Mouse (Mus musculus) stomach, postnatal 0 days (tissue): ENCODE measurements around the gene Naxd.

Source experiments
- CTCF ChIP-seq: IDR thresholded peaks from 2 replicates; pipeline ENCODE4 v1.5.1; 2016; ENCODE audit warnings: antibody characterized with exemption, low read depth, mild to moderate bottlenecking, moderate library complexity
- EP300 ChIP-seq: optimal IDR thresholded peaks from 2 replicates; pipeline ENCODE3; 2016; ENCODE audit warnings: antibody characterized with exemption

DNA sequence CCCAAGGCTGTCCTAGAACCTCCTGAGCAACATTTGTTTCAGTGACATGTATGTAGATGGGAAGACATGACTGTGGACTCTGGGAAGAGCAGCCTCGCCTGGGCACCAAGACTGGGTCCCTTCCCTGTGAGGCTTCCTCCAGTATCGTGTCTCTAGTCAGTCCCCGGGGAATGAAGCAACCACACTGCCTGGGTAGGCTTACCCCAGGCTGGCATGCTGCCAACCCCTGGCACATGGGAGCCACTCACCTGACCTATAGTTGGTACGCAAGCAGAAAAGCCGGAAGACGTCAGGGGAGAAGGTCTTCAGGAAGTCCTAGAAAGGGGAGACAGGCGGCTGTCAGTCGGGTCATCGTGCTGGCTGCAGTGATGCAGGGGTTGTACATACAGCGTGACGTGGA is 21.4 kb downstream of the Naxd start:
- TF ChIP-seq CTCF (no peak), EP300 (no peak)
